Mouse (Mus musculus) forebrain, embryonic 11.5 days (tissue): Measurements from ENCODE around the gene Coro6. TPM values are rescaled to one million over a fixed set of nuclear protein-coding genes. Genes with fewer than 3 reads are reported as not detected.

ENCODE experiments used
- ATAC-seq: fragments of 200-750 bp; cut with Nextera tagmentation; replicated peaks from 2 replicates; pipeline ENCODE4 v1.8.0; 2017; ENCODE audit warnings: moderate TSS enrichment; ENCODE audit not compliant: low FRiP score
- DNase-seq: peaks from one replicate; pipeline ENCODE4 v3.0.0-alpha.2; 2017; ENCODE audit warnings: low spot score
- H3K27ac ChIP-seq: fragments of 300-500 bp; sonication (generic); 2 replicates; pipeline ENCODE4 v1.5.1; 2014; ENCODE audit warnings: low read depth, low read length
- H3K27me3 ChIP-seq: fragments of 300-500 bp; sonication (generic); 2 replicates; pipeline ENCODE4 v1.6.1; 2014; ENCODE audit warnings: mild to moderate bottlenecking, low read length, mixed read lengths; ENCODE audit not compliant: control insufficient read depth, insufficient read depth
- H3K36me3 ChIP-seq: fragments of 300-500 bp; sonication (generic); 2 replicates; pipeline ENCODE4 v1.6.1; 2014; ENCODE audit warnings: mild to moderate bottlenecking, low read length, moderate library complexity, mixed read lengths; ENCODE audit not compliant: control insufficient read depth, insufficient read depth
- H3K4me1 ChIP-seq: fragments of 300-500 bp; sonication (generic); replicated peaks from 2 replicates; pipeline ENCODE4 v1.6.1; 2014; ENCODE audit warnings: low read length, mixed read lengths; ENCODE audit not compliant: control insufficient read depth, insufficient read depth
- H3K4me2 ChIP-seq: fragments of 300-500 bp; sonication (generic); 2 replicates; pipeline ENCODE4 v1.6.1; 2014; ENCODE audit warnings: low read depth, mild to moderate bottlenecking, low read length, moderate library complexity, mixed read lengths; ENCODE audit not compliant: severe bottlenecking
- H3K4me3 ChIP-seq: fragments of 300-500 bp; sonication (generic); 2 replicates; pipeline ENCODE4 v1.5.1; 2014; ENCODE audit warnings: low read depth, low read length
- H3K9ac ChIP-seq: fragments of 300-500 bp; sonication (generic); 2 replicates; pipeline ENCODE4 v1.6.1; 2014; ENCODE audit warnings: low read length
- H3K9me3 ChIP-seq: fragments of 300-500 bp; sonication (generic); 2 replicates; pipeline ENCODE4 v1.6.1; 2016; ENCODE audit warnings: low read length, mixed read lengths; ENCODE audit not compliant: control insufficient read depth
- WGBS: fragments of 180-500 bp; shearing (Covaris S2); extraction: QIAGEN DNeasy Blood & Tissue Kit; methylation state at CpG from one replicate; pipeline ENCODE4 v1.1.7; 2014; 5-methylcytosine and 5-hydroxymethylcytosine counted together
- polyA plus RNA-seq: library from polyadenylated mRNA; unstranded; fragments of >200 nt; fragmentation: Nextera tagmentation; extraction: Ambion mirVana; gene quantifications from 2 replicates; pipeline ENCODE4 v1.2.1, GENCODE M21; 2014

Coro6 gene
- polyA plus RNA-seq, 1 experiment from 2014 or later = 0.08 TPM

DNA sequence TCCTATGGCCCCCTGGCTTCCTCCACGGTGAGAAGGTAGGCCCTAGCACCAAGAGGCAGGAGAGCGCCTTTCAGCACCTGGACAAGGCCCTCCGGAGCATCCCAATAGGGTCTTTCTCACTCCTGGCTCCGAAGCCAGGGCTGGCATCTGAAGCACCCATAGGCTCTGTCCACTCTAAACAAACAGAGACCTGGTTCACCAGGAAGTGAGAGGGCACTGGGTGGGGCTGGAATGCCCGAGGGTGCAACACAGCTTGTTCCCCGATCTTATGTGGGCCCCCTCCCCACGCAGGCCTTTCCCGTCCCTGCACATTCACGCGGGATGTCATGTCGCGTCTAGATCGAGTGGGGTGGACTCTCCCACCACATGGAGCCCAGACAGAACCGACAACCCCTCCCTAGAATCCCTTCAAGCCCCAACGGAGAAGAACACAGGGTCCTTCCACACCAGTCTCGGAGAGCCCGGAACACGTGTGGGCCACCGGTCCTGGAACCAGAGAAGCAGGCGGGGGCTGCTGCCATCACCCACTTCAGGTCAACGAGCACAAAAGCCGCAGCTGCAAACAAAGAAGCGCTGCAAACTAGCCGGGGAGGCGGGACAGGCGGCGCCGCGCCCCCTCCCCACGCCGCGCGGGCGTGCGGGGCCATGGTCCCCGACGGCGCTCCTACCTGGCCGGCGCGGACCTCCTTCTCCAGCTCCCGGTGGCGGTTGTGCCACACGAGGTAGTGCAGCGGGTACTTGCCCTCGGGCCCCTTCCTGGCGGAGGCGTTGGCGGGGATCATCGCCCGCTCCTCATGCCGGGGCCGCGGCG lies 26.8 kb downstream of the Coro6 start:
- peaks cover 50% of the 10 kb centered on the region for H3K4me1 ChIP-seq
- ATAC-seq = no peak
- DNase-seq = peak; percentile 78
- H3K9me3 ChIP-seq = no peaks in the 10 kb centered on the region
- H3K27ac ChIP-seq = no peak overlapping the region; the same call in 1 of the 2 replicates
- H3K27me3 ChIP-seq = no peaks in the 10 kb centered on the region
- H3K9ac ChIP-seq = peak overlapping the region; percentile 94
- peak overlapping the region; percentile 83 for H3K4me2 ChIP-seq
- H3K36me3 ChIP-seq = no peaks in the 10 kb centered on the region
- peak overlapping the region; percentile 93 for H3K4me3 ChIP-seq
- 2% methylated on average over 53 of the region's 55 CpGs for WGBS

GRCm38 (mm10) chr11:77489591-77490235 lies 27.5 kb downstream of the Coro6 start, which contains the start of gene Ankrd13b:
TSS of gene Ankrd13b (minus strand) at chr11:77489678.
- Histone ChIP-seq H3K9me3 (no peaks in the 10 kb centered on the region), H3K4me1 (peaks cover 57% of the 10 kb centered on the region), H3K36me3 (no peaks in the 10 kb centered on the region), H3K4me2 (peak within 1 kb of the TSS; percentile 83), H3K9ac (peak within 1 kb of the TSS; percentile 94), H3K27ac (peak within 1 kb of the TSS; percentile 59), H3K27me3 (no peaks in the 10 kb centered on the region), H3K4me3 (peak within 1 kb of the TSS; percentile 93)
- peak; percentile 45; the same call in 1 of the 2 replicates for ATAC-seq
- under 1% methylated on average over 49 of the region's 87 CpGs for WGBS
- DNase-seq = peak; percentile 91

DNA sequence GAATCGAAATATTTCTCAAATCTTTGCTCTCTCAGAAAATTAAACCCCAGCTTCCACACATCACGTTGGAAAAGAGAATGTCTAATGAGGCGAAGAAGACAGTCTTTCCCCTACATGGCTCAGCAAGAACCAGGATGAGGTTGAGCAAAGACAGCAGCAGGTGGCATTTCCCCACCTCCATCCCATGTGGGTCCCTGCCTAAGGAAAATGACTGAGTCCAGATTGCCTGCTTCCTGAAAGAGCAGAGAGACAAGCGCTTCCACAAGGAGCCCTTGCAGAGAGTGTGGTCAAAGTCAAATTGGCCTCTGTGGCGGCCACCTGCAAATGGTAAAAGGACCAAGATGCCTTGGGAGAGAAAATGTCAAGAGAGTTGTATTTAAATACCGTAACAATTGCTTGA lies 28.2 kb downstream of the Coro6 start:
- H3K36me3 ChIP-seq = no peaks in the 10 kb centered on the region
- peak overlapping the region; percentile 83; the same call in 1 of the 2 replicates for H3K4me2 ChIP-seq
- 67% methylated on average over 6 of the region's 6 CpGs for WGBS
- no peak for ATAC-seq
- peaks cover 60% of the 10 kb centered on the region for H3K4me1 ChIP-seq
- no peak for DNase-seq
- peak overlapping the region; percentile 31; the same call in 1 of the 2 replicates for H3K27ac ChIP-seq
- H3K4me3 ChIP-seq = peak overlapping the region; percentile 93; the same call in 1 of the 2 replicates
- H3K27me3 ChIP-seq = no peaks in the 10 kb centered on the region
- no peaks in the 10 kb centered on the region for H3K9me3 ChIP-seq
- H3K9ac ChIP-seq = no peak overlapping the region; the same call in 1 of the 2 replicates

GRCm38 (mm10) chr11:77491123-77491501 lies 28.9 kb downstream of the Coro6 start:
- no peaks in the 10 kb centered on the region for H3K36me3 ChIP-seq
- peak overlapping the region; percentile 83 for H3K4me2 ChIP-seq
- no peaks in the 10 kb centered on the region for H3K27me3 ChIP-seq
- DNase-seq = peak; percentile 99
- peaks cover 55% of the 10 kb centered on the region for H3K4me1 ChIP-seq
- H3K9me3 ChIP-seq = no peaks in the 10 kb centered on the region
- peak overlapping the region; percentile 88; the same call in 1 of the 2 replicates for H3K27ac ChIP-seq
- under 1% methylated on average over 13 of the region's 13 CpGs for WGBS
- H3K9ac ChIP-seq = peak overlapping the region; percentile 93
- peak overlapping the region; percentile 95 for H3K4me3 ChIP-seq
- ATAC-seq = peak; percentile 77

- H3K4me3 ChIP-seq = peak overlapping the region; percentile 95
- H3K4me2 ChIP-seq = peak overlapping the region; percentile 83
- ATAC-seq = peak; percentile 70
- peak; percentile 87 for DNase-seq
- H3K9me3 ChIP-seq = no peaks in the 10 kb centered on the region
- under 1% methylated on average over 23 of the region's 23 CpGs for WGBS
- H3K9ac ChIP-seq = peak overlapping the region; percentile 93
- H3K4me1 ChIP-seq = peaks cover 53% of the 10 kb centered on the region
- no peaks in the 10 kb centered on the region for H3K36me3 ChIP-seq
- no peaks in the 10 kb centered on the region for H3K27me3 ChIP-seq
- peak overlapping the region; percentile 88 for H3K27ac ChIP-seq
Observed at GRCm38 (mm10) chr11:77491502-77492291, 29.5 kb downstream of the Coro6 start.

DNA sequence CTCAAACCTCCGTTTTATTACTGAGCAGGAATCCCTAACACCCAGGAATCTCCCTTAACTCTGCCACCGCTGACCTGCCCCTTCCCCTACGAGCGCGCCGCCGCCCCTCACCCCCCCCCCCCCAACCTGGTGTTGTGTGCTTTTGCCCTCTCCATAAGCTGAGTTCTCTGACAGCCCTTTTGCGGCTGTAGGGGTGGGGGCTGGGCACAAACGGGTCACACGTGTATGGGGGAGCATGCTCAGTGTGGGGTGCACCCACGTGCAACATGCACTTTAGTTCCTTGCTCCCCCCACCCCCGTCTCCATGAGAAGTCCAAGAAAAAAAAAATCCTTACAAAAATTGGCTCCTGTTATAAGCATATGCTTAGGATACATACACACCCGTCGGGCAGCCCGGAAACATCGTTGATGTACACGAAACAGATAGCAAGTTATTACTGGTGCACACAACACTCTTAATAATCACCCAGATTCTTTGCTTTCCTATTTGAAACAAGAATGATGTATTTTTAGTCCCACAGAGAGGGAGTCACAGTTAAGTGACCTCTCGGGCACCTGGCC lies 30.2 kb downstream of the Coro6 start:
- H3K4me2 ChIP-seq = peak overlapping the region; percentile 83
- no peaks in the 10 kb centered on the region for H3K36me3 ChIP-seq
- DNase-seq (peak; percentile 71), ATAC-seq (no peak)
- peaks cover 51% of the 10 kb centered on the region for H3K4me1 ChIP-seq
- H3K9ac ChIP-seq = peak overlapping the region; percentile 93
- H3K27ac ChIP-seq = peak overlapping the region; percentile 70; the same call in 1 of the 2 replicates
- peak overlapping the region; percentile 95 for H3K4me3 ChIP-seq
- H3K27me3 ChIP-seq = no peaks in the 10 kb centered on the region
- no peaks in the 10 kb centered on the region for H3K9me3 ChIP-seq
- under 1% methylated on average over 16 of the region's 18 CpGs for WGBS

DNA sequence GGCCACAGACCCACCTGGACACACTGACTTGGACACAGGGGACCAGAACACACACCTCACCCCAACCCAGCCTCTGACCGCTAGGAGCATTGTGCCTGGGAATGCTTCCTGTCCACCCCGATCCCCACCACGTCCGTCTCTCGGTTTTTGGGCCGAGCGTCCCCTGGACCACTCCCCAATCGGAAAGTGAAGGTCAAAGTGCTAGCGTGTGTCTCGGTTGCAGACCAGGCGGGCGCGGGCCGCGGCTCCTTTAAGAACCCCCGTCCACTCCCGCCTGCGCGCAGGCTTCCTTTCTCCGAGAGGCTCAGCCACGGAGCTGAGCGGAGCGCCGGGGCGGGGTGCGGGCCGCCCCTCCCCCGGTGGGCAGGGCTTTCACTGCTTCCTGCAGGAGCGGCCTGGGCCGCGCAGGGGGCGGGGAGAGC lies 30.7 kb downstream of the Coro6 start:
- Histone ChIP-seq H3K27ac (peak overlapping the region; percentile 70), H3K4me3 (peak overlapping the region; percentile 95), H3K9me3 (no peaks in the 10 kb centered on the region), H3K27me3 (no peaks in the 10 kb centered on the region), H3K36me3 (no peaks in the 10 kb centered on the region), H3K4me1 (peaks cover 51% of the 10 kb centered on the region), H3K4me2 (peak overlapping the region; percentile 83), H3K9ac (peak overlapping the region; percentile 93)
- ATAC-seq (peak; percentile 58), DNase-seq (peak; percentile 95)
- WGBS = 0% methylated on average over 28 of the region's 32 CpGs
